Mouse (Mus musculus): ENCODE data around the gene Krt72. TPM values are rescaled to one million over a fixed set of nuclear protein-coding genes. Genes with fewer than 3 reads are reported as not detected.

The Krt72 gene
- polyA plus RNA-seq, 1 experiment from 2014 or later: not detected

GRCm38 (mm10) chr15:101770226-101770625 lies 16.0 kb downstream of the Krt72 start:
- Histone ChIP-seq H3K9ac (ENCODE audit: low read length) (no peak overlapping the region), H3K36me3 (ENCODE audit: control insufficient read depth, insufficient read depth, low read length) (no peaks in the 10 kb centered on the region), H3K9me3 (ENCODE audit: control insufficient read depth, low read length) (no peaks in the 10 kb centered on the region), H3K4me1 (replicated peaks; ENCODE audit: control insufficient read depth, insufficient read depth) (no peaks in the 10 kb centered on the region), H3K4me3 (ENCODE audit: low read depth, low read length) (no peak overlapping the region), H3K4me2 (replicated peaks; ENCODE audit: low read depth) (no peak overlapping the region), H3K27ac (replicated peaks) (peak overlapping the region; percentile 25; the same call in 1 of the 2 replicates), H3K27me3 (ENCODE audit: control insufficient read depth, insufficient read depth, low read length) (no peaks in the 10 kb centered on the region)
- no peak for ATAC-seq (ENCODE audit: low FRiP score, low TSS enrichment)
- DNase-seq (ENCODE audit: low spot score): no peak
- WGBS: 23% methylated on average over 8 of the region's 8 CpGs
- TF ChIP-seq CTCF (IDR thresholded peaks at IDR 0.05; ENCODE audit: low read depth) (no peak), EP300 (optimal IDR thresholded peaks at IDR 0.05) (no peak)

- Histone ChIP-seq H3K4me2 (replicated peaks; ENCODE audit: low read depth) (no peak within 1 kb of the TSS), H3K36me3 (ENCODE audit: control insufficient read depth, insufficient read depth, low read length) (no peaks in the 10 kb centered on the region), H3K9me3 (ENCODE audit: control insufficient read depth, low read length) (no peaks in the 10 kb centered on the region), H3K27me3 (ENCODE audit: control insufficient read depth, insufficient read depth, low read length) (no peaks in the 10 kb centered on the region), H3K4me1 (replicated peaks; ENCODE audit: control insufficient read depth, insufficient read depth) (no peaks in the 10 kb centered on the region), H3K4me3 (ENCODE audit: low read depth, low read length) (no peak within 1 kb of the TSS), H3K9ac (ENCODE audit: low read length) (no peak within 1 kb of the TSS), H3K27ac (replicated peaks) (no peak within 1 kb of the TSS)
- ATAC-seq (ENCODE audit: low FRiP score, low TSS enrichment): no peak
- DNase-seq (ENCODE audit: low spot score): no peak
- TF ChIP-seq EP300 (optimal IDR thresholded peaks at IDR 0.05) (no peak), CTCF (IDR thresholded peaks at IDR 0.05; ENCODE audit: low read depth) (no peak)
- WGBS: 63% methylated on average over 14 of the region's 14 CpGs
Measured at GRCm38 (mm10) chr15:101742711-101743110, 43.5 kb downstream of the Krt72 start, which contains the start of gene Krt71. Krt71 (minus strand) TSS chr15:101743109.

GRCm38 (mm10) chr15:101737786-101738185 lies 48.5 kb downstream of the Krt72 start:
- TF ChIP-seq EP300 (optimal IDR thresholded peaks at IDR 0.05): no peak
- no peak for TF ChIP-seq CTCF (IDR thresholded peaks at IDR 0.05; ENCODE audit: low read depth)
- Histone ChIP-seq H3K27me3 (ENCODE audit: control insufficient read depth, insufficient read depth, low read length) (no peaks in the 10 kb centered on the region), H3K27ac (replicated peaks) (no peak overlapping the region), H3K4me2 (replicated peaks; ENCODE audit: low read depth) (no peak overlapping the region), H3K4me1 (replicated peaks; ENCODE audit: control insufficient read depth, insufficient read depth) (no peaks in the 10 kb centered on the region), H3K9ac (ENCODE audit: low read length) (no peak overlapping the region), H3K36me3 (ENCODE audit: control insufficient read depth, insufficient read depth, low read length) (no peaks in the 10 kb centered on the region), H3K4me3 (ENCODE audit: low read depth, low read length) (no peak overlapping the region), H3K9me3 (ENCODE audit: control insufficient read depth, low read length) (no peaks in the 10 kb centered on the region)
- ATAC-seq (ENCODE audit: low FRiP score, low TSS enrichment): no peak
- WGBS: 49% methylated on average over 7 of the region's 7 CpGs
- DNase-seq (ENCODE audit: low spot score): no peak

- no peaks in the 10 kb centered on the region for H3K36me3 ChIP-seq (ENCODE audit: control insufficient read depth, insufficient read depth, low read length)
- H3K9me3 ChIP-seq (ENCODE audit: control insufficient read depth, low read length): no peaks in the 10 kb centered on the region
- ATAC-seq (ENCODE audit: low FRiP score, low TSS enrichment): no peak
- H3K4me3 ChIP-seq (ENCODE audit: low read depth, low read length): no peak overlapping the region
- H3K27me3 ChIP-seq (ENCODE audit: control insufficient read depth, insufficient read depth, low read length): no peaks in the 10 kb centered on the region
- TF ChIP-seq EP300 (optimal IDR thresholded peaks at IDR 0.05) (no peak), CTCF (IDR thresholded peaks at IDR 0.05; ENCODE audit: low read depth) (no peak)
- no peaks in the 10 kb centered on the region for H3K4me1 ChIP-seq (replicated peaks; ENCODE audit: control insufficient read depth, insufficient read depth)
- no peak for DNase-seq (ENCODE audit: low spot score)
- H3K9ac ChIP-seq (ENCODE audit: low read length): no peak overlapping the region
- no peak overlapping the region for H3K4me2 ChIP-seq (replicated peaks; ENCODE audit: low read depth)
- no peak overlapping the region for H3K27ac ChIP-seq (replicated peaks)
Measured at GRCm38 (mm10) chr15:101730653-101731052, 55.6 kb downstream of the Krt72 start.

Other genes with a start within 250 kb of the Krt72 start
- 0.06 TPM in 1 of 2 replicates, not detected in the other for gene Krt82, start 235.8 kb downstream of the Krt72 start, polyA plus RNA-seq (2015; fragmentation: Nextera tagmentation; extraction: Ambion mirVana)
- gene Krt90, start 223.5 kb downstream of the Krt72 start, polyA plus RNA-seq (2015; fragmentation: Nextera tagmentation; extraction: Ambion mirVana): 0.18 and 0.21 TPM in 2 replicates
- gene Krt75, start 212.6 kb downstream of the Krt72 start, polyA plus RNA-seq (2015; fragmentation: Nextera tagmentation; extraction: Ambion mirVana): 0.57 and 0.94 TPM in 2 replicates
- not detected in 2 replicates for gene Gm5414, start 158.3 kb downstream of the Krt72 start, polyA plus RNA-seq (2015; fragmentation: Nextera tagmentation; extraction: Ambion mirVana)
- 0.10 TPM in 1 of 2 replicates, not detected in the other for gene Gm5478, start 139.1 kb downstream of the Krt72 start, polyA plus RNA-seq (2015; fragmentation: Nextera tagmentation; extraction: Ambion mirVana)
- 3.3 and 4.7 TPM in 2 replicates for gene Krt6b, start 106.2 kb downstream of the Krt72 start, polyA plus RNA-seq (2015; fragmentation: Nextera tagmentation; extraction: Ambion mirVana)
- gene Krt6a, start 92.2 kb downstream of the Krt72 start, polyA plus RNA-seq (2015; fragmentation: Nextera tagmentation; extraction: Ambion mirVana): 30.7 and 42.9 TPM in 2 replicates
- gene Krt5, start 73.6 kb downstream of the Krt72 start, polyA plus RNA-seq (2015; fragmentation: Nextera tagmentation; extraction: Ambion mirVana): 504 and 557 TPM in 2 replicates
- not detected in 2 replicates for gene Krt71, start 43.4 kb downstream of the Krt72 start, polyA plus RNA-seq (2015; fragmentation: Nextera tagmentation; extraction: Ambion mirVana)
- gene Krt73, start 15.9 kb upstream of the Krt72 start, polyA plus RNA-seq (2015; fragmentation: Nextera tagmentation; extraction: Ambion mirVana): not detected in 2 replicates
- gene Krt2, start 31.7 kb upstream of the Krt72 start, polyA plus RNA-seq (2015; fragmentation: Nextera tagmentation; extraction: Ambion mirVana): not detected in 2 replicates
- 588 and 700 TPM in 2 replicates for gene Krt1, start 64.3 kb upstream of the Krt72 start, polyA plus RNA-seq (2015; fragmentation: Nextera tagmentation; extraction: Ambion mirVana)
- gene Krt77, start 83.2 kb upstream of the Krt72 start, polyA plus RNA-seq (2015; fragmentation: Nextera tagmentation; extraction: Ambion mirVana): 5.1 and 5.3 TPM in 2 replicates
- 1.9 and 2.2 TPM in 2 replicates for gene Krt76, start 106.5 kb upstream of the Krt72 start, polyA plus RNA-seq (2015; fragmentation: Nextera tagmentation; extraction: Ambion mirVana)
- 4,471 and 4,814 TPM in 2 replicates for gene Krt4, start 138.3 kb upstream of the Krt72 start, polyA plus RNA-seq (2015; fragmentation: Nextera tagmentation; extraction: Ambion mirVana)
- gene Krt79, start 153.9 kb upstream of the Krt72 start, polyA plus RNA-seq (2015; fragmentation: Nextera tagmentation; extraction: Ambion mirVana): 12.2 and 14.3 TPM in 2 replicates
- 49.3 and 73.4 TPM in 2 replicates for gene Krt78, start 167.8 kb upstream of the Krt72 start, polyA plus RNA-seq (2015; fragmentation: Nextera tagmentation; extraction: Ambion mirVana)
- 1,902 and 1,960 TPM in 2 replicates for gene Krt8, start 218.0 kb upstream of the Krt72 start, polyA plus RNA-seq (2015; fragmentation: Nextera tagmentation; extraction: Ambion mirVana)
- gene Krt18, start 241.7 kb upstream of the Krt72 start, polyA plus RNA-seq (2015; fragmentation: Nextera tagmentation; extraction: Ambion mirVana): 715 and 753 TPM in 2 replicates

All from stomach, postnatal 0 days (tissue).